Mouse (Mus musculus): ENCODE measurements at regions not wholly inside any gene's neighbourhood (a gene's known extent, or its start where the extent isn't known, plus 50 kb on each side); places are given as distances from the start of the nearest gene placed in this dataset.
A peak's percentile ranks its signal among the peaks of the same experiment; 100 is the strongest.
"Not testable (repeated sequence)": the region's sequence is repeated elsewhere in the genome, so short reads cannot be mapped to it uniquely, and the experiment has no call there.

- intact Hi-C loops (cut with DNase I): no loop called here
- peak; percentile 12; the same call in 1 of the 2 replicates for TF ChIP-seq CTCF (IDR thresholded peaks at IDR 0.05)
- Histone ChIP-seq H3K27ac (no peak overlapping the region), H3K4me3 (no peak overlapping the region)
- DNase-seq (ENCODE audit: extremely low spot score in 1 of 2, low spot score in 2 of 2): no peak
Observed at GRCm38 (mm10) chr1:160843671-160844070, 50.7 kb upstream of the Rabgap1l start.

GRCm38 (mm10) chr1:160844709-160845108, 51.7 kb upstream of the Rabgap1l start:
- not testable (repeated sequence) for H3K4me3 ChIP-seq; DNase-seq (ENCODE audit: extremely low spot score in 1 of 2, low spot score in 2 of 2); H3K27ac ChIP-seq
- intact Hi-C loops (cut with DNase I): loop anchor here (5.0 kb wide), 1 partner anchor 117 kb away; no protein-coding TSS in a partner anchor

GRCm38 (mm10) chr1:160850674-160851073, 55.5 kb upstream of the Rc3h1 start:
- DNase-seq (ENCODE audit: extremely low spot score in 1 of 2, low spot score in 2 of 2): no peak
- no peak for TF ChIP-seq CTCF (IDR thresholded peaks at IDR 0.05)
- Histone ChIP-seq H3K4me3 (no peak overlapping the region), H3K27ac (no peak overlapping the region)
- intact Hi-C loops (cut with DNase I): no loop called here

- Histone ChIP-seq H3K27ac (no peak overlapping the region), H3K4me3 (no peak overlapping the region)
Observed at GRCm38 (mm10) chr1:160854410-160854809, 51.8 kb upstream of the Rc3h1 start.

GRCm38 (mm10) chr1:160855411-160855810, 50.8 kb upstream of the Rc3h1 start:
- no peak for DNase-seq (ENCODE audit: extremely low spot score in 1 of 2, low spot score in 2 of 2)
- Histone ChIP-seq H3K4me3 (no peak overlapping the region), H3K27ac (no peak overlapping the region)
- no peak for TF ChIP-seq CTCF (IDR thresholded peaks at IDR 0.05)
- intact Hi-C loops (cut with DNase I): no loop called here

More at GRCm38 (mm10) chr1:160854410-160854809, 51.8 kb upstream of the Rc3h1 start:
- intact Hi-C loops (cut with DNase I): no loop called here
- peak; percentile 20 for TF ChIP-seq CTCF (IDR thresholded peaks at IDR 0.05)
- DNase-seq (ENCODE audit: extremely low spot score in 1 of 2, low spot score in 2 of 2): no peak

GRCm38 (mm10) chr1:160855926-160856620, 50.1 kb upstream of the Rc3h1 start:
- no peak for DNase-seq (ENCODE audit: extremely low spot score in 1 of 2, low spot score in 2 of 2)
- Histone ChIP-seq H3K27ac (no peak overlapping the region), H3K4me3 (no peak overlapping the region)
- intact Hi-C loops (cut with DNase I): no loop called here
- no peak for TF ChIP-seq CTCF (IDR thresholded peaks at IDR 0.05)

All from left cerebral cortex, adult 2 months (tissue).